Mouse (Mus musculus): Measurements from ENCODE around the gene Zp3r. TPM values are rescaled to one million over a fixed set of nuclear protein-coding genes. Genes with fewer than 3 reads are reported as not detected.

Gene Zp3r
- polyA plus RNA-seq, 1 experiment, result 160 TPM

- H3K36me3 ChIP-seq (ENCODE audit: control insufficient read depth, insufficient read depth, low read length), result no peaks in the 10 kb centered on the region
- TF ChIP-seq POLR2A (IDR thresholded peaks at IDR 0.05; ENCODE audit: control insufficient read depth, low read depth, low read length), result no peak
- TF ChIP-seq CTCF (IDR thresholded peaks at IDR 0.05; ENCODE audit: control insufficient read depth, insufficient read depth, insufficient replicate concordance, low read depth, low read length), result no peak
- H3K4me3 ChIP-seq (ENCODE audit: control insufficient read depth, low read depth, low read length), result no peak overlapping the region
- no peaks in the 10 kb centered on the region for H3K27me3 ChIP-seq (ENCODE audit: control insufficient read depth, insufficient read depth, low read length)
- H3K4me1 ChIP-seq (ENCODE audit: control insufficient read depth, insufficient read depth, low read length), result peaks cover 2% of the 10 kb centered on the region; the same call in 1 of the 2 replicates
- H3K27ac ChIP-seq (ENCODE audit: control insufficient read depth, insufficient read depth, low read depth, low read length), result no peak overlapping the region
Measured at GRCm38 (mm10) chr1:130549698-130550097, 79.7 kb downstream of the Zp3r start.

- TF ChIP-seq CTCF (IDR thresholded peaks at IDR 0.05; ENCODE audit: control insufficient read depth, insufficient read depth, insufficient replicate concordance, low read depth, low read length) (no peak), POLR2A (IDR thresholded peaks at IDR 0.05; ENCODE audit: control insufficient read depth, low read depth, low read length) (no peak)
- Histone ChIP-seq H3K27me3 (ENCODE audit: control insufficient read depth, insufficient read depth, low read length) (no peaks in the 10 kb centered on the region), H3K36me3 (ENCODE audit: control insufficient read depth, insufficient read depth, low read length) (no peaks in the 10 kb centered on the region), H3K4me1 (ENCODE audit: control insufficient read depth, insufficient read depth, low read length) (peaks cover 2% of the 10 kb centered on the region; the same call in 1 of the 2 replicates), H3K27ac (ENCODE audit: control insufficient read depth, insufficient read depth, low read depth, low read length) (no peak overlapping the region), H3K4me3 (ENCODE audit: control insufficient read depth, low read depth, low read length) (no peak overlapping the region)
Measured at GRCm38 (mm10) chr1:130549160-130549559, 80.3 kb downstream of the Zp3r start.

GRCm38 (mm10) chr1:130547674-130548429 lies 81.6 kb downstream of the Zp3r start:
- Histone ChIP-seq H3K4me1 (ENCODE audit: control insufficient read depth, insufficient read depth, low read length) (peaks cover 2% of the 10 kb centered on the region; the same call in 1 of the 2 replicates), H3K36me3 (ENCODE audit: control insufficient read depth, insufficient read depth, low read length) (no peaks in the 10 kb centered on the region), H3K27ac (ENCODE audit: control insufficient read depth, insufficient read depth, low read depth, low read length) (no peak overlapping the region), H3K4me3 (ENCODE audit: control insufficient read depth, low read depth, low read length) (no peak overlapping the region), H3K27me3 (ENCODE audit: control insufficient read depth, insufficient read depth, low read length) (no peaks in the 10 kb centered on the region)
- no peak for TF ChIP-seq POLR2A (IDR thresholded peaks at IDR 0.05; ENCODE audit: control insufficient read depth, low read depth, low read length)
- peak; percentile 41; the same call in 1 of the 2 replicates for TF ChIP-seq CTCF (IDR thresholded peaks at IDR 0.05; ENCODE audit: control insufficient read depth, insufficient read depth, insufficient replicate concordance, low read depth, low read length)

Other genes with a start within 250 kb of the Zp3r start
- gene Cd55b, start 206.6 kb downstream of the Zp3r start, polyA plus RNA-seq (2012; rRNA removed), result 183 and 221 TPM in 2 replicates
- 27.3 and 37.4 TPM in 2 replicates for gene Cd55, start 166.9 kb downstream of the Zp3r start, polyA plus RNA-seq (2012; rRNA removed)
- gene C4bp, start 32.0 kb upstream of the Zp3r start, polyA plus RNA-seq (2012; rRNA removed), result 1.3 TPM in 1 of 2 replicates, not detected in the other
- gene Gm29427, start 86.2 kb upstream of the Zp3r start, polyA plus RNA-seq (2012; rRNA removed), result 0.96 and 1.5 TPM in 2 replicates
- gene Yod1, start 87.7 kb upstream of the Zp3r start, polyA plus RNA-seq (2012; rRNA removed), result 10.4 and 11.2 TPM in 2 replicates
- 30.9 and 33.0 TPM in 2 replicates for gene Pfkfb2, start 99.6 kb upstream of the Zp3r start, polyA plus RNA-seq (2012; rRNA removed)
- 1.8 TPM in 2 replicates for gene AA986860, start 102.4 kb upstream of the Zp3r start, polyA plus RNA-seq (2012; rRNA removed)
- gene Fcamr, start 171.3 kb upstream of the Zp3r start, polyA plus RNA-seq (2012; rRNA removed), result 0.14 and 0.23 TPM in 2 replicates
- gene Pigr, start 197.1 kb upstream of the Zp3r start, polyA plus RNA-seq (2012; rRNA removed), result 0.17 and 0.36 TPM in 2 replicates
- 18.7 and 29.0 TPM in 2 replicates for gene Fcmr, start 236.0 kb upstream of the Zp3r start, polyA plus RNA-seq (2012; rRNA removed)